Mouse (Mus musculus) erythroblast, embryonic 14.5 days (primary cell): ENCODE data around the gene C1qtnf9. TPM values are rescaled to one million over a fixed set of nuclear protein-coding genes. Genes with fewer than 3 reads are reported as not detected.

Experiments used
- H3K27me3 ChIP-seq: 2 replicates; pipeline ENCODE4 v1.6.1; 2012; ENCODE audit warnings: inconsistent platforms; ENCODE audit not compliant: control insufficient read depth
- H3K36me3 ChIP-seq: 2 replicates; pipeline ENCODE4 v1.6.1; 2012; ENCODE audit warnings: mild to moderate bottlenecking, inconsistent platforms; ENCODE audit not compliant: control insufficient read depth
- H3K4me1 ChIP-seq: 2 replicates; pipeline ENCODE4 v1.6.1; 2012; ENCODE audit warnings: inconsistent platforms; ENCODE audit not compliant: control insufficient read depth
- H3K4me3 ChIP-seq: replicated peaks from 2 replicates; pipeline ENCODE3; 2012; ENCODE audit warnings: moderate library complexity, mild to moderate bottlenecking, inconsistent platforms
- H3K9me3 ChIP-seq: 2 replicates; pipeline ENCODE4 v1.6.1; 2012; ENCODE audit warnings: low read length, inconsistent platforms, mixed read lengths; ENCODE audit not compliant: control insufficient read depth
- GATA1 ChIP-seq: IDR thresholded peaks from 2 replicates; pipeline ENCODE4 v1.6.1; 2012; ENCODE audit warnings: low read length, inconsistent platforms, mixed read lengths
- TAL1 ChIP-seq: IDR thresholded peaks from 3 replicates; pipeline ENCODE4 v1.6.1; 2012; ENCODE audit warnings: low read length, inconsistent platforms, mixed read lengths
- polyA plus RNA-seq: library from polyadenylated mRNA; stranded (reverse); fragments of >175 nt; gene quantifications from 2 replicates; pipeline ENCODE4 v1.2.3, GENCODE M21; 2012

C1qtnf9 gene
- polyA plus RNA-seq, 1 experiment: 0.14 TPM

- Histone ChIP-seq H3K36me3 (no peaks in the 10 kb centered on the region), H3K4me1 (peaks cover 6% of the 10 kb centered on the region), H3K27me3 (no peaks in the 10 kb centered on the region), H3K4me3 (no peak overlapping the region), H3K9me3 (no peaks in the 10 kb centered on the region)
- TF ChIP-seq GATA1 (no peak), TAL1 (no peak)
Measured at GRCm38 (mm10) chr14:60773476-60773875, 5.5 kb downstream of the C1qtnf9 start.

GRCm38 (mm10) chr14:60776521-60776920 lies 8.6 kb downstream of the C1qtnf9 start:
- Histone ChIP-seq H3K9me3 (no peaks in the 10 kb centered on the region; the same call in 1 of the 2 replicates), H3K4me1 (peaks cover 4% of the 10 kb centered on the region), H3K4me3 (no peak overlapping the region), H3K27me3 (no peaks in the 10 kb centered on the region), H3K36me3 (no peaks in the 10 kb centered on the region)
- no peak for TF ChIP-seq GATA1
- no peak for TF ChIP-seq TAL1

GRCm38 (mm10) chr14:60777485-60777919 lies 9.6 kb downstream of the C1qtnf9 start:
- H3K4me1 ChIP-seq: peaks cover 4% of the 10 kb centered on the region
- TF ChIP-seq TAL1: no peak
- TF ChIP-seq GATA1: no peak
- H3K9me3 ChIP-seq: no peaks in the 10 kb centered on the region; the same call in 1 of the 2 replicates
- H3K27me3 ChIP-seq: peaks cover 5% of the 10 kb centered on the region
- no peaks in the 10 kb centered on the region for H3K36me3 ChIP-seq
- H3K4me3 ChIP-seq: no peak overlapping the region

GRCm38 (mm10) chr14:60779198-60779597 lies 11.3 kb downstream of the C1qtnf9 start:
- Histone ChIP-seq H3K4me3 (no peak overlapping the region), H3K4me1 (peaks cover 8% of the 10 kb centered on the region), H3K9me3 (no peaks in the 10 kb centered on the region; the same call in 1 of the 2 replicates), H3K27me3 (peaks cover 15% of the 10 kb centered on the region), H3K36me3 (no peaks in the 10 kb centered on the region)
- no peak for TF ChIP-seq GATA1
- no peak for TF ChIP-seq TAL1

- TF ChIP-seq TAL1 (no peak), GATA1 (no peak)
- peaks cover under 1% of the 10 kb centered on the region for H3K36me3 ChIP-seq
- H3K4me3 ChIP-seq: no peak overlapping the region
- H3K4me1 ChIP-seq: peaks cover 16% of the 10 kb centered on the region
- H3K9me3 ChIP-seq: no peaks in the 10 kb centered on the region; the same call in 1 of the 2 replicates
- H3K27me3 ChIP-seq: peaks cover 15% of the 10 kb centered on the region
Measured at GRCm38 (mm10) chr14:60782121-60782656, 14.3 kb downstream of the C1qtnf9 start.

- no peak for TF ChIP-seq TAL1
- no peak for TF ChIP-seq GATA1
- no peak overlapping the region for H3K4me3 ChIP-seq
Measured at GRCm38 (mm10) chr14:60783196-60783595, 15.3 kb downstream of the C1qtnf9 start.

GRCm38 (mm10) chr14:60784427-60785315 lies 16.7 kb downstream of the C1qtnf9 start, which contains the start of gene Mipep:
Gene Mipep (plus strand): TSS chr14:60784573.
- Histone ChIP-seq H3K4me1 (peaks cover 12% of the 10 kb centered on the region), H3K27me3 (peaks cover 15% of the 10 kb centered on the region), H3K36me3 (peaks cover 21% of the 10 kb centered on the region), H3K9me3 (no peaks in the 10 kb centered on the region; the same call in 1 of the 2 replicates), H3K4me3 (peak within 1 kb of the TSS; percentile 76)
- TF ChIP-seq TAL1: no peak
- TF ChIP-seq GATA1: no peak

More at GRCm38 (mm10) chr14:60783196-60783595, 15.3 kb downstream of the C1qtnf9 start:
- Histone ChIP-seq H3K27me3 (peaks cover 15% of the 10 kb centered on the region), H3K36me3 (peaks cover 11% of the 10 kb centered on the region), H3K4me1 (peaks cover 12% of the 10 kb centered on the region), H3K9me3 (no peaks in the 10 kb centered on the region; the same call in 1 of the 2 replicates)

- peaks cover 2% of the 10 kb centered on the region for H3K4me1 ChIP-seq
- no peaks in the 10 kb centered on the region for H3K9me3 ChIP-seq
- H3K4me3 ChIP-seq: no peak overlapping the region
- no peak for TF ChIP-seq GATA1
- no peak for TF ChIP-seq TAL1
- no peaks in the 10 kb centered on the region for H3K27me3 ChIP-seq
- peaks cover 42% of the 10 kb centered on the region for H3K36me3 ChIP-seq
Measured at GRCm38 (mm10) chr14:60790103-60790502, 22.2 kb downstream of the C1qtnf9 start.

- TF ChIP-seq GATA1: no peak
- H3K9me3 ChIP-seq: no peaks in the 10 kb centered on the region
- H3K27me3 ChIP-seq: no peaks in the 10 kb centered on the region
- H3K4me1 ChIP-seq: no peaks in the 10 kb centered on the region
- H3K4me3 ChIP-seq: no peak overlapping the region
- H3K36me3 ChIP-seq: peaks cover 28% of the 10 kb centered on the region
Measured at GRCm38 (mm10) chr14:60796600-60797322, 28.8 kb downstream of the C1qtnf9 start.
